Mouse (Mus musculus) layer of hippocampus, adult 9-11 months (tissue): ENCODE results near the gene Duox1.
A peak's percentile ranks its signal among the peaks of the same experiment; 100 is the strongest.
"Not testable (repeated sequence)": the region's sequence is repeated elsewhere in the genome, so short reads cannot be mapped to it uniquely, and the experiment has no call there.

Experiments
- DNase-seq: peaks from one replicate; pipeline ENCODE4 v3.0.0; 2022

Gene Duox1

GRCm38 (mm10) chr2:122312722-122313417 is 2.6 kb upstream of the Duox1 start:
- no peak for DNase-seq

DNA sequence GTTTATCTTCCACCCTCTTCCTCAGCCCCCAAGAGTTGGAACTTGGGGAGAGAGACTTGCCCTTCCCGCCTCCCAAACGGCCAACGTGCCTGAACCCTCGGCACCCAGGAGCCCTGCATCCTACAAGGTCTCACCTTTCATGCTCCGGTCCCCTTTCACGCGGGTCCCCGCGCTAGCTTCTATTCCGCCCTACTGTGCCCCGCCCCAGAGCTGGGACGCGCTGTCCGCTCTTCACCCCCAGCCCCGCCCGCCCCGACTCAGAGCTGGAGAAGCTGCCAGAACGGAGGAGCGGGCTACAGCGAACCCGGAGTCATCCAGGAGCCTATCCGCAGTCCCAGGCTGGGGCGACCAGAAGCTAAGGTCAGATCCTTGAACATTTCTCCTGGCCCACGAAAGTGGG is 1.9 kb upstream of the Duox1 start, which contains the start of gene Duoxa1:
Gene Duoxa1 (minus strand): TSS at position 195 of the 400 bp plus-strand sequence.
- no peak for DNase-seq

- DNase-seq, result no peak
These were observed 1.9 kb downstream of the Duox1 start for GRCm38 (mm10) chr2:122317384-122317783.

- no peak for DNase-seq
These were observed 8.5 kb downstream of the Duox1 start for GRCm38 (mm10) chr2:122323960-122324359.

- DNase-seq, result no peak
These were observed 9.1 kb downstream of the Duox1 start for GRCm38 (mm10) chr2:122324586-122324985.

GRCm38 (mm10) chr2:122325361-122325760 is 9.9 kb downstream of the Duox1 start:
- no peak for DNase-seq

DNA sequence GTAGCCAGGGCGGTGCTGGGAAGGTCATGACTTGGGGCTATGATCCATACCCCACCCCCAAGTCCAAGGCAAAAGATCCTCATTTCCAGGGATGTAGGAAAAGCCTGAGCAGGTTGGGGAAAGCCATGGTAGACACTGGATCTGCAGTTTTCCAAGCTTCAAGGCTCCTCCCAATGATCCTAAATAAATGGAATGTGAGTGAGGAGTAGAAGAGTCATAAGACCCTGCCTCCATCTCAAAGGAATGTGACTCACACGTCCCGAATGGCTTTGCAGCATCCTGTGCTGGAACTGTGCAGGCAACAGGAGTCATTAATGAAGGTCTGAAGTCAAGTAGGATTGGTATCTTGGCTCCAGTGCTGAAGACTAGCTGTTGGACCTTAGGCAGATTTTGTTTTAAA is 12.5 kb downstream of the Duox1 start:
- DNase-seq, result no peak

GRCm38 (mm10) chr2:122330317-122330716 is 14.8 kb downstream of the Duox1 start:
- not testable (repeated sequence) for DNase-seq

DNA sequence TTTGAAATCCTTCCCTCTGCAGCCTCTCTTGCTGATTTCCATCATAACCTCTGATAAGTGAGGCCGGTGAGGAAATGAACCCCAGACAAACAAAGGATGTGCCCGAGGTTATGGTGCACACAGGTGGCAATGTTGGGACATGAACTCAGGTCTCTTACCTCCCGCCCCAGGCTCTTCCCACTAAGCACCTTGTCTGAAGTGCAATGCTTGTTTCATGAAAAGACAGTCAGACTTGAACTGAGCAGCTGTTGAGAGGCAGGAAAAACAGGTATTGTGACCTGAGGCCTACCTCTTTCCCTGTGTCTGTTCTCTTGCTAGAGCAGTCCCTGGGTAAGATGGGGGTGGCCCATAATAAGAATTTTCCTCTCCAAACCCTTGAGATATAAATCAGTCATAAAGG is 16.8 kb downstream of the Duox1 start:
- DNase-seq, result no peak

DNA sequence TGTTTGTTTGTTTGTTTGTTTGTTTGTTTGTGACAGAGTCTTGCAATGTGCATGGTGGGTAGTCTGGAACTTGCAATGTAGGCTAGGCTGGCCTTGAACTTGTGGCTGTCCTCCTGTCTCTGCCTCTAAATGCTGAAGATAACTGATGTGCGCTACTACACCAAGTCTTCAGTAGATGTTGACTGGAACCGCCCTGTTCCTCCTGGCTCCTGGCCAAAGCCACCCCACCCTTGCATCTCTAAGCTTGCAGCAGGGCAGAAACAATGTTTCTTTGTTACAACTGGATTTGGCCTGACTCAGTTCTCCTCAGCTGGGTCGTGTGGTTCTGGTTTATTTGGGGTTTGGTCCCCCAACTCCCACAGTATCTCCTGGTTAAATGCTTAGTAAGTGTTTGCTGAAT is 18.7 kb downstream of the Duox1 start:
- no peak for DNase-seq

DNA sequence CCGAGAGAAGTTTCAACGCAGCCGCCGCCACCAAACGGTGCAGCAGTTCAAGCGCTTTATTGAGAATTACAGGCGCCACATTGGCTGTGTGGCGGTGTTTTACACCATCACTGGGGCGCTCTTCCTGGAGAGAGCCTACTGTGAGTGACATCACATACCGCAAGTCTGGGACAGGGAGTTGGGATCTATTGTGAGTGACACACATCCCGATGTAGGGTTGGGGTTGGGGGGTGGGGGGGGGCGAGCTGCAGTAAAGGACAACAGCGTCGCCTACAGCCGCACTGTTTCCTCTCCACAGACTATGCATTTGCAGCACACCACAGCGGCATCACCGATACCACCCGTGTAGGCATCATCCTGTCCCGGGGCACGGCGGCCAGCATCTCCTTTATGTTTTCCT is 21.8 kb downstream of the Duox1 start:
- DNase-seq, result no peak

GRCm38 (mm10) chr2:122345106-122345893 is 29.8 kb downstream of the Duox1 start:
- DNase-seq, result no peak

- DNase-seq, result not testable (repeated sequence)
These were observed 30.7 kb downstream of the Duox1 start for GRCm38 (mm10) chr2:122346164-122346563.

DNA sequence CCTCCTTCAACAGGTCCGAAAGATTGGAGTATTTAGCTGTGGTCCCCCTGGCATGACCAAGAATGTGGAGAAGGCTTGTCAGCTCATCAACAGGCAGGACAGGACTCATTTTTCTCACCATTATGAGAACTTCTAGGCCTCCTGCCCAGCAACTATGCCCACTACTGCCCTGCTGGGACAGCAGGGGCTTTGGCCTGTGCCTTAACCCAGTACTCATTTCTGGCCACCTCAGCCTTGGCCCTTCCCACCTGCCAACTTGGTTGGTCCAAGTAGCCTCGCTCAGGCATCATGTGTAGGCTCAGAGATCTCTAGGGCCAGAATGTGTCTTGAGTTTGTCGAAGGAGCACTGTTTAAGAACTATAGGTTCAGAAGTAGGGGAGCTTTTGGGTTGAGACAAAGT is 31.8 kb downstream of the Duox1 start:
- DNase-seq, result no peak

DNA sequence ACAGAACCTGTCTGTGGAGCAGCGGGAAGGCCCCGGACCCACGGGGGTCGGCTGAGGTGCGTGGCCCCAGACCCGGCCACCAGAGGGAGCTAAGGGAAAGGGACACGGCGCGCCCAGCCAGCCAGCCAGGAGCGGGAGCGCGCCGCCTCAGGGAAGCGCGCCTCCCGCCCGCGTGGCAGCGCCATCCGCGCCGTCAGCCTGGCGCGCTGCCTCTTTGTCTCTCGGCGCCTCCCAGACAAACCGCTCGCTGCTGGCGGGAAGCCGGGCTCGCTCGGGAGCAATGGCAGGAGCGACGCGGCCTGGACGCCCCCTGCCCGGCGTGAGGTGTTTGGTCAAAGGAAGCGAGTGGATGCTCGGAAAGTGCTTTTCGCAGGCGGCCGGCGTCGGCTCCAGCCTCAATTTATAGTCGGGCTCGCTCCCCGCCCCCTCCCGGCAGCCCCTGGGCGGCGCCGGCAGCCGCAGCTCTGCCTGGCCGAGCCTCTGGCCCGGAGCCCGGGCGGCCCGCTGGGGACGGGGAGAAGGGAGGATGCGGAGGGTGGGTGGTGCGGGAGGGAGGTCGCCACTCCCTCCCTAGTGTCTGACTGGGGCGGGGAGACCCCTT is 33.2 kb downstream of the Duox1 start:
- DNase-seq, result peak; percentile 91

DNA sequence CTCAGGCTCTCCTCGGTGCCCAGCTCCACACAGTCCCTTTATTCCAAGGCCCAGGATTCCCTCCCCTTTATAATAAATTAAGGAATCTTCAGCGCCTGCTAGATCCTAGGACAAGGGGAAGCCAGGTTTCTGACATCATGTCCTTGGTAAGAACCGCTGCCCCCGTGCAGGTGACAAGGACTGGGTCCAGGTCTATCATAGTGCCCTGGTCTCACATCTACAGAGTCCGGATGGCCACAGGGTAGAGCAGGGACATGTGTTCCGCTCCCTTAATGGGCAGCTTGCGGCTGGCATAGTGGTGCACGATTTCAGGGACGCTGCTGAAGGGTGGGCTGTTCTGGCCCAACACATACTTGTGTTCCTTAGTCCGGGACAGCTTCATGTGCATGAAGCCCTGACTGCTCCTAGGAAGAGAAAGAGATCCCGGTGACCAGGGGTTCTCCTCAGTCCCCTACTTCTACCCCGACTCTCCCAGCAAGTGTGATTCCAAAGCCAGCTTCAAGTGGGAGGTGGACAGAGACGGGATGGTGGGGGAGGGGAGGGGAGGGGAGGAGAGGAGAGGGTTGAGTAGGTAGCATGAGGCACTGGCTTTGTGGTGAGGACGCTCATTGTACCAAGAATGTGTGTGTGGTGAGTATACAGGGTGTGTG is 33.8 kb downstream of the Duox1 start:
- DNase-seq, result no peak

GRCm38 (mm10) chr2:122351156-122351930 is 35.9 kb downstream of the Duox1 start:
- peak; percentile 74 for DNase-seq

DNA sequence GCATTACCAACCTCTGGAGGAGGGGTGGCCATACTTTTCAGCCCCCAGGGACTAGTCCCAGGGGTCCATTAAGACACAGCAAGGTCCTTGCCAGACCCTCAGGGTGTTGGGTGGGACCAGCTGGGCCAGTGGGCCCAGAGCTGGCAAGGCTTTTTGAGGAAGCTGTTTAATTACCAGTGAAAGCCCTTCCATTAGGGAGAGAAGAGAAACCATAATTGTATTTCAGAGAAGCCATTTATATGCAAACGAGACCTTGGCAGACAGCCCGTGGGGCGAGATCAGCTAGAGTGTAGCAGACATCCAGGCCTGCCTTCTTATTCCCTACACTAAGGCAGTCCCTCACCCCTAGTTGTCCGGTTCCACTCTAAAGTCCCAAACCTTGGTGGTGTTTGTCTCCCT is 36.5 kb downstream of the Duox1 start:
- DNase-seq, result peak; percentile 62

- DNase-seq, result no peak
These were observed 37.5 kb downstream of the Duox1 start for GRCm38 (mm10) chr2:122352992-122353391.

GRCm38 (mm10) chr2:122353765-122354164 is 38.3 kb downstream of the Duox1 start:
- no peak for DNase-seq

GRCm38 (mm10) chr2:122354191-122354929 is 38.9 kb downstream of the Duox1 start:
- DNase-seq, result no peak

- DNase-seq, result no peak
These were observed 39.9 kb downstream of the Duox1 start for GRCm38 (mm10) chr2:122355389-122355788.
